Mouse (Mus musculus) heart, adult 18-20 months (tissue): Measurements from ENCODE around the gene Cacng1. TPM values are rescaled to one million over a fixed set of nuclear protein-coding genes. Genes with fewer than 3 reads are reported as not detected.

ENCODE experiments used
- DNase-seq, 2 experiments: peaks; one replicate each; pipeline ENCODE4 v3.0.0; 2021 to 2022; ENCODE audit warnings: mixed read lengths in 1 of 2
- total RNA-seq, 2 experiments: library from RNA; stranded (reverse); gene quantifications; 2 replicates each; pipeline ENCODE4 v1.2.3; 2021

Cacng1 gene
- total RNA-seq, 2 experiments from 2014 or later, result not detected

DNA sequence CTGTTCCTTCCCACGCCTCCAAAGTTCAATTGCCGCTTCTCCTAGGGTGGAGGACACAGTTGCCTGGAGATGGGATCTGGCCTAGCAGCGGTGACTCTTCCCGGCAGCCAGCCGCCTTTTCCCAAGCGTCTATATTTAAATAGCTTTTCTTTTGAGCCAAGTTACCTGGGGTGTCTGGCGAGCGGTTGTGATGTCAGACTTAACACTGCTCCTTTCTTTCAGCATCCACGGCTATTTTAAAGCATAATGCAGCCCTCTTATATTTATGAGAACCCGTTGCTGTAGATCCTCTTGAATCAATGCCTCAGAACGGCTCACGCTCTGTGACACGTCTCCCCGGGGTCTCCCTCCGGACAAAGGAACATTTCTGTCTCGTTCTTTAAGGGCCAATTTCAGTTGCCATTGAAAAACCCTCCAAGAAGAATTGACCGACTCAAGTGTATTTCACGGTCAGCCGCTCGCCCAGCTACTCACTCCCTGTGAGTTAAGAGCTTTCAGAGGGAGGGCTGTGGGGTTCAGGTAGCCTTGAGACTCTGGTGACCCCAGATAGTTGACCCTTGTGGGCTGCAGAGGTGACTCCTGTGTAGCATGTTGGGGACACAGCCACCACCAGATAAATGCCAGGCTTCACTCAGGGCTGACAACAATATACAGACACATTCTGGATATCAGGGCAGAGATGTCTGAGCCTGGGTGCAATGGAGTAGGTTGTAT, 8.3 kb downstream of the Cacng1 start:
- DNase-seq, result no peak

- no peak for DNase-seq
These were observed 10.7 kb downstream of the Cacng1 start for GRCm38 (mm10) chr11:107705476-107706074.

- no peak for DNase-seq
These were observed 11.3 kb downstream of the Cacng1 start for GRCm38 (mm10) chr11:107705060-107705459.

DNA sequence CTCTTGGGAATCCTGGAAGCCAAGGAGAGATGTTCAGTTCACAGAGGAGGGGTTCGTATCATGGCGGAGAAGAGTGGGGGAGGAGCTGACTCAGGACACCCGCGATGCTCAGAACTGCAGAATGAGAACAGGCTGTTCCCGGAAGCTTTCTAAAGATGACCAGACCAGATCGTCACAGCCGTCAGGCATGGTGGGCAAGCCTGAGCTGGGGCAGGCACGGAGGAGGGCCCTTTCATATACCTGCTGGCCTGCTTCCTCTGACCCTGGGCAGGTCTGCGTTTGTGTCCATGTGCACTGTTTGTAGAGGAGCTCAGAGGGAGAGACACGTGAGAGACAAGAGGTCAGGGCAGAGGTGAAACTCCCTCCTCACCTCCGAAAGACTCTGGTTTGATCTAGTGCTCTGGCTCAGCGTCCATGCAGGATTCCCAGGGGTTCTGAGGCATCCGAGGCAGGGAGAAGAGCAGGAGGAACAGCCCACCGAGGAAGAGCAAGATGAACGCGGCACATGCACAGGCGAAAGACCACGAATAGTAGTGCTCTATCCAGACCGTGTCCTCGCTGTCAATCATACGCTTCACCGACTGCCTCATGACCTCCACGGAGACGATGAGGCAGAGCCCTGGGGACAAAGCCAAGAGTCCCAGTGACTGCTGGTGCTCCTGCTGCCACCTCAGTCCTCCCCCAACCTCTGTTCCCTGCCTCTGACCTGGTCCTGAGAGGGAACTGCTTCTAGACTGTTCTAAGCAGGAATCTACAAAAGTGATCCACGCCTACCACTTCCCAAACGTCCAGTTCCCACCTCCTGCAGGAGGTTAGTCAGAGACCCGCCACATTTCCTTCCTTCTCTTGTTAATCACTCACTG, 12.8 kb downstream of the Cacng1 start:
- DNase-seq, result peak; percentile 10 to 30

GRCm38 (mm10) chr11:107699967-107700366, 16.4 kb downstream of the Cacng1 start:
- no peak for DNase-seq

- no peak for DNase-seq
These were observed 23.0 kb downstream of the Cacng1 start for GRCm38 (mm10) chr11:107693338-107693737.

- peak in 1 of 2 experiments; percentile 16 for DNase-seq
These were observed 24.8 kb downstream of the Cacng1 start for GRCm38 (mm10) chr11:107691569-107691968.

GRCm38 (mm10) chr11:107688480-107688879, 27.8 kb downstream of the Cacng1 start:
- no peak for DNase-seq

DNA sequence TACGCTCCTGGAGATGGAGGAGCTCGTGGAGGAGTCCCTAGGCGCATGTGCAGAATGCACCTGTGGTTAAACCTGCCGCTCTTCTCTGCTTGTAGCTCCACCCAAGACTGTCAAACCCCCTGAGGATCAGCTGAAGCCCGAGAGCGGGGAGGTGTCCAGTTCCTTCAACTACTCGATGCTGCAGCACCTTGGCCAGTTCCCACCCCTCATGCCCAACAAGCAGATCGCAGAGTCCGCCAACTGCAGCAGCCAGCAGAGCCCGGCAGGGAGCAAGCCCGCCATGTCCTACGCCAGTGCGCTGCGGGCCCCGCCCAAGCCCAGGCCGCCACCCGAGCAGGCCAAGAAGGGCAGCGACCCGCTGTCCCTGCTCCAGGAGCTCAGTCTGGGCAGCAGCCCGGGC, 30.0 kb downstream of the Cacng1 start:
- no peak for DNase-seq

GRCm38 (mm10) chr11:107683544-107684465, 32.5 kb downstream of the Cacng1 start:
- DNase-seq, result no peak

DNA sequence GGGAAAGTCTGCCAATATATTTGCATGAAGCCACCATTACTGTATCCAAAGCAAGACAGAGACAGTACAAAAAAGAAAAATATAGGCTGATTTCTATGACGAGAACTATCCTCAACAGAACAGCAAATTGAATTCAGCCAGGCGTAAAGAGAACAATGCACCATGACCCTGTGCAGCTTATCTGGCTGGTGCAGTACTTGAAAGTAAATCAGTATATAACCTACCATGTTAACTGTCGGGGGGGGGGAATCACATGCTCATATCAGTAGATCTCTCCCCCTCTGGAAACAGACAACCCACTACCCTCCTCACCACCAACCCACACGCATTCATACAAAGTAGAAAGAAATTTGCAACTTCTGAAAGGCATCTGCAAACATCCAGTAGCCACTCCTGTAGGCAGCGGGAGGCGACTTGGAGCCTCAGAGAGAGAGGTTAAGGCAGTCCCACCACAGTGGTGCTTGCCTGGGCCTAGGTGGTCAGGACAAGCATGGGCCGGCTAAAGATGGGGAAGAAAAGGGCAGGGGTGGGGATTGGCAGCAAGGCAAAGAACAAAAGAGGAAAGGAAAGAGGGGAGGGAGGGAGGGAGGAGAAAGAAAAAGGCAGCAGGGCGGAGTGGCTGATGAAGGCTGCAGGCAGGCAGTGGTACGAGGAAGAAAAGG, 33.5 kb downstream of the Cacng1 start:
- no peak for DNase-seq

DNA sequence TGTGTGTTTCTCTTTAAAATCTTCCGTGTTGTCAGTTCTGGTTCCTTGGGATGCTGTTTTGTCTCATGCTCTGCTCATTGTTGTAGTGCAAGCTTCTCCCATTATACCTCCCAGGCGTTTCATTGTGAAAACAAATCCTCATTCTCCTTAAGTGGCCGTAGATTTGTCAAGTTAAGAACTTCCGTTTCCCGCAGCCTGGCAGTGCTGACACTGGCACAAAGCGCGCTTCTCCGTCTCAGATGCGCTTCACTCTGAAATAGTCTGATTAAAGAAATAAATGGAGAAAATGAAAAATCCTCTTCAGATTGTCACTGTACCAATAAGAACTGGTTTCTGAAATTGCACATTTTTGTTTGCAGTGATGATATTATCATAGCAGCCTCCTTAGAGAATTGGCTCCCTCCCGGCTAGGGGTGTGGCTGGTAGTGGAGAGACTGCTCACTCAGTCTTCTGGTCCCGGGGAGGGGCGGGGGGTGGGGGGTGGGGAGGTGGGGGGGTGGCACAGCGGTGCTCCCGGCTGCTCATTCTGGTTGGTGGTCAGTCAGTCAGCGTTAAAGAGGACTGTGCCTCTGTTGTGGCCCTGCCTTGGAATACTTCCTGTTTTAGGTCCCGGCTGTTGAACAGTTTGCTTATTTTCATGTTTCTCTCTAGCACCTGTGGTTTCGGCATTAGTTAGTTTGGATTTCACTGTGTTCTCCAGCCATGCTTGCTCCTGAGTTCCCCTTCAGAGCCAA, 39.9 kb downstream of the Cacng1 start:
- peak in 1 of 2 experiments; percentile 9 for DNase-seq

- no peak for DNase-seq
These were observed 41.1 kb downstream of the Cacng1 start for GRCm38 (mm10) chr11:107675246-107675645.

- no peak for DNase-seq
These were observed 41.7 kb downstream of the Cacng1 start for GRCm38 (mm10) chr11:107674601-107675000.

- DNase-seq, result no peak
These were observed 42.3 kb downstream of the Cacng1 start for GRCm38 (mm10) chr11:107674006-107674405.

- no peak for DNase-seq
These were observed 47.3 kb downstream of the Cacng1 start for GRCm38 (mm10) chr11:107668977-107669376.

DNA sequence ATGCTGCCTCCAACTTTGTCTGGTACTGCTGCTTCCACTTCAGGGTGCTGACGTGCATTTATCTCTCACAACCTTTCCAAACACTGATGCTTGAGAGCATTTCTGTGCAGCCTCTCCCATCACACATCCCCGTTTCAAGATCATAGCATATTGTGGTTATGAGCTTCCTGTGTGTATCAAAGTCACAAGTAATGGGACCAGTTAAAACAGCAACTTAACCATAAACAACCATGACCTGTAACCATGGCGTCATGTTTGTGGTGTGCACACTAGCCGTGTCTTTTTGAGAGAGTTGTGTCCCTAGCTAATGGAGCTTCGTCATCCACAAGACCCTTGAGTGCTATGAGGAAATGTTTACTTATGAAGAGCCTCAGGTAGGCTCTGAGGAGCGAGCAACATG, 48.1 kb downstream of the Cacng1 start:
- no peak for DNase-seq

DNA sequence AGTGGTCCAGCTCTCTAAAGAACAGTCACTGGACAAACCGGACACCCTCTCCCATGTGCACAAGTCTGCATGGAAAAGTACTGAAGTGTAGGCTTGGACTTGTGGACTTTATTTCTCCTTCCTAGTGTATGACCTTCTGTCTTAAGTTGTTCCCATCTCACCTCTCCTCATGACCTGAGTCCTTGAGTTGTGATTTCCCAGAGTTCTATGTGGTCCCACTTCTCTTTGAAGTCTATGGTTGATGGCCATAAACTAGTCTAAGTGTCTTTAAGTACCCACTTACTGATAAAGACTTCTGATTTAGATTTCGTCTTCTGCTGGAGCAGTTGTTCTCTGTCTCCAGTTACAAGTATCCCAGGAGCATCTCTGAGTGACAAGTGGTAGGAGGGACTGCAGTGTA, 48.8 kb downstream of the Cacng1 start:
- DNase-seq, result no peak

- no peak for DNase-seq
These were observed 53.7 kb downstream of the Cacng1 start for GRCm38 (mm10) chr11:107662666-107663065.

- no peak for DNase-seq
These were observed 55.9 kb downstream of the Cacng1 start for GRCm38 (mm10) chr11:107660452-107660851.

GRCm38 (mm10) chr11:107657117-107657516, 59.2 kb downstream of the Cacng1 start:
- no peak for DNase-seq
